Mouse (Mus musculus): ENCODE data around the gene Plau.

The Plau gene

GRCm38 (mm10) chr14:20804964-20805672, 31.3 kb upstream of the Plau start:
- in situ Hi-C loops (cut with MboI, MseI) = loop anchor here (5.0 kb wide), 1 partner anchor 62 kb away; no protein-coding TSS in a partner anchor

DNA sequence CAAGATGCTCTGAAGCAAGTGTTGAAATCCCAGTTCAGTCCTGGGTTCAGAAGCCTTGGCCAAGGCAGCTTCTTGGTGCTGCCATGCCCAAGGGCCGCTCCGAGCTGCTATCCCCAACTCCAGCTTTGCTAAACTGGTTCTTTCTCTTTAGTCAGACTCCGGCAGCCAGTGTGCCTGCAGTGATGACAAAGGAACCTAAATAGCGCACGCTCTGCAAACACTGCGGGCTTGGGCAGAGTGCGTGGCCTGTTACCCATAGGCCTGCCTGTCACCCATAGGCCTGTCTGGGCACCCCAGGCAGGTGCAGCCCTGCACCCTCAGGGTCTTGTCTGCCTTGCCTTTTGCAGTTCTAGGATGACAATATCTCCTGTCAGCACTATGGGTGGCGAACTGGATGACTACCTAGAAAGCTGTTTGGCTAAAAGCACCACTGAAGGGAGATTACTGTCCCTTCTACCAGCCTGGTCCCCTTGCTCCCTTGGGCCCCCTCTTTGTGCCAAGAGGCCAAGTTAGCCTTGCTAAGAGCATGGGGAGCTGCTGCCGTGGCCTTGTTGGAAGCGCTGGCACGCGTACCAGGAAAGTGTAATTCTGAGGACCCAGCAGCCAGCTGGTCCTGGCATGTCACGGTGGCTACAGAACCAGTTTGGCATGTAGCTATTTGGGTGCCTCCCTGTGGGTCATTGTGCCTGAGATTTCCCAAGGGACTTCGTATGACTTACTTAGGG, 30.2 kb upstream of the Plau start:
- in situ Hi-C loops (cut with MboI, MseI) = no loop called here

DNA sequence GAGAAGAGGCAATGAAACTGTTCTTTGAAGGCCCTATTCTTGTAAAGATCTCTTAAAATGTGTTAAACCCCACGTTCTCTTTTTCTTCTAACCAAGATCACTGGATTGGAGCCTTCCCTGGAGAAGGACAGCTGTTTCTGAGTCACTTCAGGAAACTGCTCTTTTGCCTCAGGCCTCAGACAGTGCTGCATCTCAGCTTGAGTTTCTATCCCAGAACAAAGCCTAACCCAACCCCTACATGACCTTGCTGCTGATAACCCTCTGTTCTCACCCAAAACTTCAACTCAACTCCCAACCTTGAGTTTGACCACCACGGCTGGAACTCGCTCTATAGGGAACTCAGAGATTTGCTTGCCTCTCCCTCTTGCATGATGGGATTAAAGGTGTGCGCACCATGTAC, 27.1 kb upstream of the Plau start:
- in situ Hi-C loops (cut with MboI, MseI) = no loop called here

GRCm38 (mm10) chr14:20809820-20810219, 26.6 kb upstream of the Plau start:
- in situ Hi-C loops (cut with MboI, MseI) = no loop called here

DNA sequence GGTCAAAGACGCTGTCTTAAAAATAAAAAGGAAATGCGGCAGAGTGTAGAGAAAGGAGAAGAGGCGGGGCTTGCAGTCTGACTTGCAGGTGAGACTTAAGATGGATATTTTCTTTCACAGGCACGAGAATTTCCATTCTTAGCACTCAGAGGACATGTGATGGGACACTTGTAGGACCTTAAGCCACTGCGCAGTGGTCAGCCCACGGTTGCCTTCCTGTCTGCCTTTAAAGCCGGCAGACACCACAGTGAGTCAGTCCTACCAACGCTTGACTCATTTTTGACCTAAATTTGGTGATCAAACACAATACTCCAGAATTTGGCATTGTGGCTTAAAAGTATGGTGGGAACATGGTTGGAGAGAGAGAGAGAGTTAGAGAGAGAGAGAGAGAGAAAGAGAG, 25.2 kb upstream of the Plau start:
- in situ Hi-C loops (cut with MboI, MseI) = no loop called here

DNA sequence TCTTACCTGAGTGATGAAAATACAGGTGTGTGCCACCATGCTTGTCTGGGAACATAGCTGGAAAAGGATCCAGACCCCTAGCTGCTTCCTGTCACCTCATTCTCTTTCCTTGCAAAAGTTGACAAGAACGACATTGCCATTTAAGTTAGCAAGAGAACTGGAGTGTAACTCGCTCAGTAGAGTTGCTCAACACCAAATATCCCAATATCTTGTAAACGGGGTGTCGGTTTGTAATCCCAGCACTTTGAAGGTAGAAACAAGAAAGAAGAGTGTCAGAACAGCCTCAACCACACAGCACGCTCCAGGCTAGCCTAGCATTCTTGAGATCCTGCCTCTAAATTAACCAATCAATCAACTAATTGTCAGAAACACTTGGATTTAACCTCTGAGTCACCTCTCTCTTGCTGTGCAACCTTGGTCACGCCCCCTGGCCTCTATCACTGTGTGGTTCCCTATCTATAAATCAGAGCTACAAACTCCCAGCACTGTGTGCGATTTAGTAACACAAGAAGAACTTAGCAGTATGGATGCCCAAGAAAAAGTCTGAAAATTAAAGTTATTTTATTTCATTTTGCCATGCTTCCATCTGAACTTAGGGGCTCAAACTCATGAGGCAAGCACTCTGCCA, 24.6 kb upstream of the Plau start:
- in situ Hi-C loops (cut with MboI, MseI) = no loop called here

DNA sequence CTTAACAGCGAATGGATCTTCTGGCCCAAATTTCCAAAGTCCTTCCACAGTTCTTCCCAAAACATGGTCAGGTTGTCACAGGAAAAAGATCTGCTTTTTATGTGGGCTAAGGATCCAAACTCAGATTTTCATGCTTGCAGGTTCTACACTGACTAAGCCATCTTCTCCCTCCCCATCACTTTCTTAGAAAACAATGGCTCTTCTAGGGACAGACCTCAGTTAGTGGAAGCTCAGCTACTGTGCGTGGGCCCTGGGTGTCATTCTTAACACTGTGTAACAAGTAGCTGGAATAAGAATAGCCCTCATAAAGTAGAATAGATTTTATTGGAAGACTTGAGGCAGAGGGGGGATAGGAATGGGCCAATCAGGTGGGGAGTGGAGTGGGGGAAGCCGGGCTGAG, 21.0 kb upstream of the Plau start:
- in situ Hi-C loops (cut with MboI, MseI) = no loop called here

- in situ Hi-C loops (cut with MboI, MseI) = no loop called here
Observed at GRCm38 (mm10) chr14:20824517-20824916, 11.9 kb upstream of the Plau start.

GRCm38 (mm10) chr14:20825516-20825915, 10.9 kb upstream of the Plau start:
- in situ Hi-C loops (cut with MboI, MseI) = no loop called here

- in situ Hi-C loops (cut with MboI, MseI) = no loop called here
Observed at GRCm38 (mm10) chr14:20827061-20827460, 9.4 kb upstream of the Plau start.

DNA sequence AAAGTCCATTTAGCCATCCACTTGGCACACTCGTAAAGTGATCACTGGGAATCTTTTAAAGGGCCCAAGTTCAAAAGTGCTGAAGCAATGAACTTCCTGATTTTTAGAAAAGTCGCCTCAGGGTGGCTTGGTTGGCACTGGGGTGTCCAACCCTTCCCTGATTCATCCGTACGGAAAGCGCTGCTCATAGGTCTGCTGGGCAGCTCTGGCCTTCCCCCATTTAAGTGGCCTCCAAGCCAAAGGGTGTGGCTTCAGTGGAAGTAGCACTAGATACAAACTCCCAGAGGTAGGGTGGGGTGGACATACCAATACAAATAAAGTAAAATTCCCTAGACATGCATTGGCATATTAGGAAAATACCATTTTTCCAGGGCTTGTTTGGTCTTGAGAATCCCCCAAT, 9.0 kb upstream of the Plau start:
- in situ Hi-C loops (cut with MboI, MseI) = no loop called here

- in situ Hi-C loops (cut with MboI, MseI) = no loop called here
Observed at GRCm38 (mm10) chr14:20828524-20828923, 7.9 kb upstream of the Plau start.

DNA sequence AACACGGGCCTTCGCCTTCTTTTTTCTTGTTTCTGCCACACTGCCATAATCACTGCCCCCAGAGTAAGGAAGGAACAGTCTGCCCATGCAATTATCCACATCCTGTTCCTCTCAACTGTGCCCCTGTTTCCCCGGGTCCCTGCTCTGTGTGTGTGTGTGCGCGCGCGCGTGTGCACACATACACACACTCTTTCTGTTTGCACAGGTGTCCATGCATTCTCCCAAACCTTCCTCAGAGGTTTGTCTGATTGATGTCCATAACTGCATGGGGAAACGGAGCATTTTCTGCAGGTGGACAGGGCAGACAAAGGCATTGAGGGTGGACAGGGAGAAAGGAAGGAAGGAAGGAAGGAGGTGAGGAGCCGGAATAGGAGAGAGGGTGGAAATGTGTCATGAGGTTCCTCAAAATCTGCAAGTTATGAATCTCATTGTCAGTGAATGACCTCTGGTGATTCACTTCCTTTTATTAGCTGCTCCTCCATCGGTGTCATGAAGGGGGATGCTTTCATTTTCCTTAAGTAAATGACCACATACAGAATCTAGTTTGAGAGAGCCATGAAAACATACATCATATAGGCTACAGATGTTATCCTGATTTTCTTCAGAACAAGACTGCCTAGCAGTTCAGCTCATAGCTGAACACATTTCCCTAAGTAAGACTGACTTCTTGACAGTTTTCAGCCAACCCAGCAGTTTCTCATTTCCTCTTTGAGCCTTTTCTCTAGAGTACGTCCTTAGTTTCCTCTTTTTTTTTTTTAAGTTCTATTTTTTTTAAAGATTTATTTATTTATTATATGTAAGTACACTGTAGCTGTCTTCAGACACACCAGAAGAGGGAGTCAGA, 6.7 kb upstream of the Plau start:
- in situ Hi-C loops (cut with MboI, MseI) = no loop called here

GRCm38 (mm10) chr14:20831141-20831910, 5.1 kb upstream of the Plau start:
- in situ Hi-C loops (cut with MboI, MseI) = no loop called here

DNA sequence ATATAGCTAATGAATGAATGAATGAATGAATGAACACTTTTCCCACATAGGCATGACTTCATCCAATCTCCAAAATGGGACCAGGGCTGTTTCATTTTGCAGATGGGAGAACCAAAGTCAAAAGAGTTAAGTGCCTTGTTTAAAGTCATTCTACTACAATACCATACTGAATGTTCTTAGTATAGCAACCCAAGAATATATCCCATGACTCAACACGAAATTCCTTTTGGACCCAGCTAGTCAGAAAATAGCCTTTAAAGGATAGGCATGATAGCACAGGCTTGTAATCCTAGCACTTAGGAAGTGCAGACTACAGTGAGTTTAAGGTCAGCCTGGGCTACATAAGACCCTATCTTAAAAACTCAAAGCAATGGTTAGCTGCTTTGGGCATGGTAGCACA, 4.5 kb upstream of the Plau start:
- in situ Hi-C loops (cut with MboI, MseI) = no loop called here

DNA sequence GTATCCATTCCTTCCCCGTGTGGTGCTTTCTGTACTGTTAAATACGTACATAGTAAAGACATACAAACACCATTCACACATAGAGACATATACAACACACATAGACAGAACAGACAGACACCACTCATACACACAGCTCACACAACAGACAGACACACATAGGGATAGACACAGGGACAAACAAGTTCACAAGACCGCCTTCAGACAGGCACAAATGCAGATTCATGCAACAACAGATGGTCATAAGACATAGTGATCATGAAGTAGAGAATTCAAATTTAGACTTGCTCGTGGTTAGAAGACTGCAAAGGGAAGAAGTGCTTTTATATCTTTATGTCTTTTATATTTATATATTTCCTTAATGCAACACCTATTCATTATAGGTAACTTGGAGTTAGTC, 2.9 kb upstream of the Plau start:
- in situ Hi-C loops (cut with MboI, MseI) = no loop called here

GRCm38 (mm10) chr14:20834136-20834535, 2.3 kb upstream of the Plau start:
- in situ Hi-C loops (cut with MboI, MseI) = no loop called here

DNA sequence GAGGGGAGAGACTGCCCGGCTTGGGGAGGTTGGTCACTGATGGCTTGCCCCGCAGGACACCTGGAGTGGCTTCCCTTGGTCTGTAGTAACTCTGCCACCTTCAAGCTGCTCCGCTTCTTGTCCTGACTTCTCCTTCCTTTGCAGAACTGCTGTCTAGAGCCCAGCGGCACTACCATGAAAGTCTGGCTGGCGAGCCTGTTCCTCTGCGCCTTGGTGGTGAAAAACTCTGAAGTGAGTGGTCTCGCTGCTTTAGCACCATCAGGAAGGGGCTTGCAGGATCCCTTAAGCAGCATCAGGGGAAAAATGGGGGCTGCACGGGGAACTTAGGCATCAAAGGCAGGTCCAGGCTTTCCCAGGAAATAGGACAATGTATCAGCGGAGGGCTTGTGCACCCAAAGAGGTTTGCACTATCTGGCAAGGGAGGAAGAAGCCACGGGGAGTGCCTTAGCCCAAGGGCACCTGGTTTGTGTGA, 481 bp downstream of the Plau start:
- in situ Hi-C loops (cut with MboI, MseI) = no loop called here

- in situ Hi-C loops (cut with MboI, MseI) = no loop called here
Observed at GRCm38 (mm10) chr14:20837681-20838080, 1.2 kb downstream of the Plau start.

DNA sequence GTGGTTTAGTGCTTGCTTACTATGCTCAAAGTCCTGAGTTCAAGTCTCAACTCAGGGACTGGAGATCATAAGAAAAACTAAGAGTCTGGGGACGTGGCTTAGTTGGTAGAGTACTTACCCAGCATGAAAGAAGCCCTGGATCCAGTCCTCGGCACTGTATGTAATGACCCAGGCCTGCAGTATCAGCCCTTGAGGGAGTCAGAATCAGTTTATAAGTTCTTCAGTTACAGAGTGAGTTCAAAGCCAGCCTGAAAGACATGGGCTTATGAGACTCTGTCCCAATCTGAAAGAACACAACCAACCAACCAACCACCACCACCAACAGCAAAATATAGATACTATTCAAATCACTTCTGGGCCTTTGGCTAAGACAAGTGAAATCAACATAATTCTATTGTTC, 5.1 kb downstream of the Plau start:
- in situ Hi-C loops (cut with MboI, MseI) = no loop called here

GRCm38 (mm10) chr14:20842629-20843028, 6.2 kb downstream of the Plau start:
- in situ Hi-C loops (cut with MboI, MseI) = no loop called here

Data from regulatory T cell (primary cell).